In the genomic region with DNA sequence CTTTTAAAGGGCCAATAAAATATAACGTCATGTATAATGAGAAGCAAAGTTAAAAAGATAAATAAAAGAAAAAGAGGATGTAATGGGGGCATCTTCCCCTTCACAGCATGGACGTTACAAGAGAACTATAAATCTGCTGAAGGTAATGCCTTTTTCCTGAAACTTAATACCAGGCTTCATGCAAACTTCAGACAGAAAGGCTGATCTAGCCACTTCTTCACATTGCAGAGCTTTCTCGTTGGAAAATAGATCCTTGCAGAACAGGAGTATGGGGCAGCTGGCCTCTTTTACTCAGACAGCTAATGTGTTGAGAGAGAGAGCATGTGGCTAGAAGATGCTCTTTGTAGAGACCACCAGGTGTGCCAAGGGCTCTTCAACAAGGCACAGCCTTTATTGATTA, we compare ENCODE assay signal across 26 mouse cellular contexts.
DNase-seq lines count a peak whose midpoint lies in the region; ATAC-seq and TF ChIP-seq lines count a peak whose summit lies in the region.
"Had no signal": no experiment of that assay in that cellular context is flagged by ENCODE, and none has a peak within 500 bp of the region (broad histone marks: within the 10 kb centered on the region; RNA-seq: fewer than 3 reads in every experiment).

No protein-coding gene starts in this region.

- H3K9me3 ChIP-seq in kidney, embryonic 14.5 days (ENCODE audit: control insufficient read depth, low read length), result no peaks in the 10 kb centered on the region
- no peaks in the 10 kb centered on the region for H3K9me3 ChIP-seq in kidney, postnatal 0 days (replicated peaks; ENCODE audit: low read length)
- no peaks in the 10 kb centered on the region for H3K9me3 ChIP-seq in midbrain, embryonic 11.5 days (ENCODE audit: control insufficient read depth, low read length)
- no peaks in the 10 kb centered on the region for H3K9me3 ChIP-seq in midbrain, embryonic 15.5 days
- H3K9me3 ChIP-seq: embryonic facial prominence, embryonic 10.5 days; embryonic facial prominence, embryonic 12.5 days; forebrain, embryonic 13.5 days; forebrain, embryonic 15.5 days; G1E had no signal

- H3K9ac ChIP-seq in kidney, embryonic 14.5 days (ENCODE audit: low read depth, low read length), result no peak overlapping the region
- H3K9ac ChIP-seq in kidney, postnatal 0 days (ENCODE audit: low read depth, low read length), result no peak overlapping the region
- no peak overlapping the region for H3K9ac ChIP-seq in midbrain, embryonic 11.5 days (ENCODE audit: low read length)
- H3K9ac ChIP-seq in midbrain, embryonic 15.5 days, result no peak overlapping the region
- H3K9ac ChIP-seq: embryonic facial prominence, embryonic 12.5 days; forebrain, embryonic 13.5 days; forebrain, embryonic 15.5 days had no signal

- no peak overlapping the region for H3K27ac ChIP-seq in kidney, embryonic 14.5 days (ENCODE audit: low read depth, low read length)
- H3K27ac ChIP-seq in kidney, postnatal 0 days, result no peak overlapping the region
- H3K27ac ChIP-seq in midbrain, embryonic 11.5 days (ENCODE audit: low read depth, low read length), result no peak overlapping the region
- H3K27ac ChIP-seq in midbrain, embryonic 15.5 days, result no peak overlapping the region
- H3K27ac ChIP-seq: embryonic facial prominence, embryonic 10.5 days; embryonic facial prominence, embryonic 12.5 days; forebrain, embryonic 13.5 days; forebrain, embryonic 15.5 days had no signal

- 15% methylated on average over 3 of the region's 3 CpGs for WGBS in kidney, embryonic 14.5 days
- 22% methylated on average over 3 of the region's 3 CpGs for WGBS in kidney, postnatal 0 days
- 70% methylated on average over 3 of the region's 3 CpGs for WGBS in midbrain, embryonic 11.5 days
- 84% methylated on average over 3 of the region's 3 CpGs for WGBS in midbrain, embryonic 15.5 days

- no peaks in the 10 kb centered on the region for H3K27me3 ChIP-seq in kidney, embryonic 14.5 days (ENCODE audit: control insufficient read depth, insufficient read depth, low read length)
- H3K27me3 ChIP-seq in kidney, postnatal 0 days (ENCODE audit: insufficient read depth, low read length), result no peaks in the 10 kb centered on the region
- H3K27me3 ChIP-seq in midbrain, embryonic 11.5 days (ENCODE audit: control insufficient read depth, insufficient read depth, low read length), result peaks cover 6% of the 10 kb centered on the region; the same call in 1 of the 2 replicates
- no peaks in the 10 kb centered on the region for H3K27me3 ChIP-seq in midbrain, embryonic 15.5 days (replicated peaks)
- H3K27me3 ChIP-seq: CH12.LX; embryonic facial prominence, embryonic 12.5 days; forebrain, embryonic 13.5 days; forebrain, embryonic 15.5 days; Patski had no signal

- peak; percentile 52 for ATAC-seq in kidney, embryonic 14.5 days (ENCODE audit: low FRiP score, low TSS enrichment)
- ATAC-seq in kidney, postnatal 0 days (replicated peaks; ENCODE audit: low FRiP score, low read depth), result no peak
- no peak for ATAC-seq in midbrain, embryonic 11.5 days (ENCODE audit: low FRiP score)
- ATAC-seq in midbrain, embryonic 15.5 days (replicated peaks), result no peak
- ATAC-seq: activated CD4-positive, CD25-positive, alpha-beta regulatory T cell, adult 4 months; CD4-positive, CD25-positive, alpha-beta regulatory T cell, adult 4 months; forebrain, embryonic 13.5 days; forebrain, embryonic 15.5 days; Patski had no signal

- no peak for TF ChIP-seq CTCF in kidney, postnatal 0 days (IDR thresholded peaks at IDR 0.05; ENCODE audit: low read depth)

- H3K4me2 ChIP-seq in kidney, embryonic 14.5 days (replicated peaks; ENCODE audit: low read depth, low read length), result no peak overlapping the region
- no peak overlapping the region for H3K4me2 ChIP-seq in kidney, postnatal 0 days (ENCODE audit: low read length)
- H3K4me2 ChIP-seq in midbrain, embryonic 11.5 days, result no peak overlapping the region
- no peak overlapping the region for H3K4me2 ChIP-seq in midbrain, embryonic 15.5 days
- H3K4me2 ChIP-seq: embryonic facial prominence, embryonic 12.5 days; forebrain, embryonic 13.5 days; forebrain, embryonic 15.5 days had no signal

- H3K4me1 ChIP-seq in kidney, embryonic 14.5 days (ENCODE audit: control insufficient read depth, insufficient read depth, low read length), result no peaks in the 10 kb centered on the region
- H3K4me1 ChIP-seq in kidney, postnatal 0 days (replicated peaks; ENCODE audit: insufficient read depth, low read length), result peaks cover 5% of the 10 kb centered on the region; the same call in 1 of the 2 replicates
- H3K4me1 ChIP-seq in midbrain, embryonic 11.5 days (ENCODE audit: control insufficient read depth, insufficient read depth, low read length), result no peaks in the 10 kb centered on the region
- no peaks in the 10 kb centered on the region for H3K4me1 ChIP-seq in midbrain, embryonic 15.5 days
- H3K4me1 ChIP-seq: embryonic facial prominence, embryonic 10.5 days; embryonic facial prominence, embryonic 12.5 days; forebrain, embryonic 13.5 days; forebrain, embryonic 15.5 days had no signal

- peak; percentile 7 for DNase-seq in embryo, embryonic 11 days
- no peak for DNase-seq in embryo, embryonic 10.5 days (ENCODE audit: low spot score)
- DNase-seq in kidney, postnatal 4 days, result no peak
- DNase-seq in kidney, postnatal 0 days (ENCODE audit: low spot score), result peak; percentile 61
- no peak for DNase-seq in kidney, adult 8-10 months
- peak; percentile 19 for DNase-seq in midbrain, embryonic 11.5 days (ENCODE audit: low spot score, missing footprints)
- DNase-seq: adrenal gland, adult 8-10 months; adrenal gland, postnatal 14 days; adrenal gland, postnatal 36 days; B cell, adult 2 months; cerebellum, adult 11-12 months; cerebellum, adult 2 months; cerebellum, adult 9-10 months; cerebellum, postnatal 10 days; cerebellum, postnatal 25 days had no signal

- H3K4me3 ChIP-seq in kidney, embryonic 14.5 days (ENCODE audit: low read length), result no peak overlapping the region
- no peak overlapping the region for H3K4me3 ChIP-seq in kidney, postnatal 0 days (replicated peaks; ENCODE audit: low read depth, low read length)
- H3K4me3 ChIP-seq in midbrain, embryonic 11.5 days (ENCODE audit: low read depth, low read length), result no peak overlapping the region
- no peak overlapping the region for H3K4me3 ChIP-seq in midbrain, embryonic 15.5 days
- H3K4me3 ChIP-seq: embryonic facial prominence, embryonic 10.5 days; embryonic facial prominence, embryonic 12.5 days; forebrain, embryonic 13.5 days; forebrain, embryonic 15.5 days had no signal

- no peaks in the 10 kb centered on the region for H3K36me3 ChIP-seq in kidney, embryonic 14.5 days (ENCODE audit: control insufficient read depth, insufficient read depth, low read length)
- no peaks in the 10 kb centered on the region for H3K36me3 ChIP-seq in kidney, postnatal 0 days (ENCODE audit: insufficient read depth, low read length)
- H3K36me3 ChIP-seq in midbrain, embryonic 11.5 days (ENCODE audit: control insufficient read depth, insufficient read depth, low read length), result no peaks in the 10 kb centered on the region
- H3K36me3 ChIP-seq in midbrain, embryonic 15.5 days (replicated peaks), result no peaks in the 10 kb centered on the region
- H3K36me3 ChIP-seq: embryonic facial prominence, embryonic 10.5 days; embryonic facial prominence, embryonic 12.5 days; forebrain, embryonic 15.5 days; G1E had no signal

Comparison
In these comparisons a context has a peak if more than half of its experiments do, and no peak if none do; other contexts are left out.
1. DNase-seq: peak in embryo, embryonic 11 days (single experiment), kidney, postnatal 0 days (single experiment) and midbrain, embryonic 11.5 days (single experiment); none in embryo, embryonic 10.5 days (single experiment), kidney, postnatal 4 days (0 of 2) and kidney, adult 8-10 months (0 of 2).